Mouse (Mus musculus): ENCODE results near the gene Mroh2a. TPM values are rescaled to one million over a fixed set of nuclear protein-coding genes. Genes with fewer than 3 reads are reported as not detected.

The Mroh2a gene
- polyA plus RNA-seq, 1 experiment from 2014 or later = 0.29 TPM

DNA sequence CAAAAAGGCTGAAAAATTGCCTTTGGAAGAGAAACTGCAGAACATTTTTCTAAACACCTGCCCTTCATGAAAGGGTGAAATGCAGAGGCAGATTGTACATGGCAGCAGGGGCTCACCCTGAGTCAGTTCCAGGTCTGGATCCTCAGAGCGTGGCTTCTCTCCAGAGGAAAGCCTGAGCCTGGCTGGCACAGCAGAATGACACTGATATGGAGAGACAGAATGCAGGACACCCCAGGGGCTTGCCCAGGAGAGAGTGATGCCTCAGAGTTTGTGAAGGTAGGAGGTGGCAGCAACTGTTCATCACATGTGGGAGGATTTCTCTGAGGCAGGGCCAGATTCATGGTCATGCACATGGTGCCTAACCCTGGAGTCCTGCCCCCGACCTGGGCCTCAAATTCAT, 26.8 kb upstream of the Mroh2a start:
- H3K27ac ChIP-seq (ENCODE audit: low read depth, low read length) = no peak overlapping the region
- TF ChIP-seq CTCF (IDR thresholded peaks at IDR 0.05; ENCODE audit: low read depth) = no peak
- H3K4me3 ChIP-seq (ENCODE audit: low read depth, low read length) = no peak overlapping the region
- no peak overlapping the region for H3K9ac ChIP-seq (ENCODE audit: low read depth, low read length)
- ATAC-seq = no peak
- no peaks in the 10 kb centered on the region for H3K36me3 ChIP-seq (ENCODE audit: control insufficient read depth, insufficient read depth)
- no peaks in the 10 kb centered on the region for H3K9me3 ChIP-seq (ENCODE audit: control insufficient read depth)
- H3K27me3 ChIP-seq (replicated peaks; ENCODE audit: control insufficient read depth, insufficient read depth, low read length) = no peaks in the 10 kb centered on the region
- no peak overlapping the region for H3K4me2 ChIP-seq (replicated peaks; ENCODE audit: low read depth)
- 62% methylated on average over 2 of the region's 2 CpGs for WGBS
- H3K4me1 ChIP-seq (replicated peaks; ENCODE audit: control insufficient read depth, insufficient read depth, low read length) = no peaks in the 10 kb centered on the region

DNA sequence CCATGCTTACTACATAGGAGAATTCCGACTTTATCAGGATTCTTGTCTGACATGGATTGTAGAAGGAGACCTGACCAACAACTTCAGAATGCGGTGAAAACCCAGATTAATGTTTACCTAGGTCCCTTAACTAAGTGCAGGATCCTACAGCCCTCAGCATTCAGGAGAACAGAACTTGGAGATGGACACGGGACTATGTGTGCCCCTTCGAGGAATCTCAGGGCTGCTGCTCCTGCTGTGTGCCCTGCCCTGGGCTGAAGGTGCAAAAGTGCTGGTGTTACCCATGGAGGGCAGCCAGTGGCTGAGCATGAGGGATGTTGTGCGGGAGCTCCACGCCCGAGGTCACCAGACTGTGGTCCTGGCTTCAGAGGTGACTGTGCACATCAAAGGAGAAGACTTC, 26.3 kb upstream of the Mroh2a start, which contains the start of gene Ugt1a2:
Gene Ugt1a2 (plus strand): TSS at position 146 of the 400 bp plus-strand sequence.
- no peaks in the 10 kb centered on the region for H3K9me3 ChIP-seq (ENCODE audit: control insufficient read depth)
- WGBS = 53% methylated on average over 7 of the region's 7 CpGs
- H3K4me1 ChIP-seq (replicated peaks; ENCODE audit: control insufficient read depth, insufficient read depth, low read length) = no peaks in the 10 kb centered on the region
- H3K36me3 ChIP-seq (ENCODE audit: control insufficient read depth, insufficient read depth) = no peaks in the 10 kb centered on the region
- H3K9ac ChIP-seq (ENCODE audit: low read depth, low read length) = no peak within 1 kb of the TSS
- ATAC-seq = no peak
- no peak for TF ChIP-seq CTCF (IDR thresholded peaks at IDR 0.05; ENCODE audit: low read depth)
- H3K27ac ChIP-seq (ENCODE audit: low read depth, low read length) = no peak within 1 kb of the TSS
- H3K4me2 ChIP-seq (replicated peaks; ENCODE audit: low read depth) = no peak within 1 kb of the TSS
- H3K4me3 ChIP-seq (ENCODE audit: low read depth, low read length) = no peak within 1 kb of the TSS
- H3K27me3 ChIP-seq (replicated peaks; ENCODE audit: control insufficient read depth, insufficient read depth, low read length) = no peaks in the 10 kb centered on the region

DNA sequence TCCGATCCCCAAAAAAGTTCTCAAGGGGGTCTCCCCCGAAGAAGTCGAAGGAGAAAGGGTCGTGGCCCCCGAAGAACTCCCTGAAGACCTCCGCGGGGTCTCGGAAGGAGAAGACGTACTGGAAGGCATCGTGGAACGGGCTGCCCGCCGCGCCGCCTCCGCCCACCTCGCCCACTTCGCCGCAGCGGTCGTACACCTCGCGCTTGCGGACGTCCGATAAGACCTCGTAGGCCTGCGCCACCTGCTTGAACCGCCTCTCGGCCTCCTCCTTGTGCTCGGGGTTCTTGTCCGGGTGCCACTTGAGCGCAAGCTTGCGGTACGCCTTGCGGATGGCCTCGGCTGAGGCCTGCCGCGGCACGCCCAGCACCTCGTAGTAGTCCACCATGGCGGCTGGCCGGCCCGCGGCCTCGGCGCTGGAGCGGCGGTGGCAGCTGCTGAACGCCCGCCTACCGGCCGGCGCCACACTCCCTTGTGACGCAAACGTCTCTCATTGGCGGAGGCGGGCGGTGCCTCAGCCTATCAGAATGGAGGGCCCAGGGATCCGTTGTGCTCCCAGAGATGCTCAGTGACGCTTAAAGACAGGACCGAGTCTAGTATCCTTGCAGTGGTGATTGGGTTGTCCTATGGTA, 21.4 kb upstream of the Mroh2a start, which contains the start of gene Dnajb3:
Gene Dnajb3 (minus strand): TSS at position 489 of the 629 bp plus-strand sequence.
- Histone ChIP-seq H3K4me1 (replicated peaks; ENCODE audit: control insufficient read depth, insufficient read depth, low read length) (peaks cover 4% of the 10 kb centered on the region; the same call in 1 of the 2 replicates), H3K4me2 (replicated peaks; ENCODE audit: low read depth) (peak within 1 kb of the TSS; percentile 70), H3K36me3 (ENCODE audit: control insufficient read depth, insufficient read depth) (no peaks in the 10 kb centered on the region), H3K9me3 (ENCODE audit: control insufficient read depth) (no peaks in the 10 kb centered on the region), H3K4me3 (ENCODE audit: low read depth, low read length) (peak within 1 kb of the TSS; percentile 35), H3K27me3 (replicated peaks; ENCODE audit: control insufficient read depth, insufficient read depth, low read length) (no peaks in the 10 kb centered on the region), H3K9ac (ENCODE audit: low read depth, low read length) (peak within 1 kb of the TSS; percentile 58), H3K27ac (ENCODE audit: low read depth, low read length) (peak within 1 kb of the TSS; percentile 69)
- ATAC-seq = peak; percentile 71
- peak; percentile 29; the same call in 1 of the 2 replicates for TF ChIP-seq CTCF (IDR thresholded peaks at IDR 0.05; ENCODE audit: low read depth)
- WGBS = 9% methylated on average over 62 of the region's 62 CpGs

DNA sequence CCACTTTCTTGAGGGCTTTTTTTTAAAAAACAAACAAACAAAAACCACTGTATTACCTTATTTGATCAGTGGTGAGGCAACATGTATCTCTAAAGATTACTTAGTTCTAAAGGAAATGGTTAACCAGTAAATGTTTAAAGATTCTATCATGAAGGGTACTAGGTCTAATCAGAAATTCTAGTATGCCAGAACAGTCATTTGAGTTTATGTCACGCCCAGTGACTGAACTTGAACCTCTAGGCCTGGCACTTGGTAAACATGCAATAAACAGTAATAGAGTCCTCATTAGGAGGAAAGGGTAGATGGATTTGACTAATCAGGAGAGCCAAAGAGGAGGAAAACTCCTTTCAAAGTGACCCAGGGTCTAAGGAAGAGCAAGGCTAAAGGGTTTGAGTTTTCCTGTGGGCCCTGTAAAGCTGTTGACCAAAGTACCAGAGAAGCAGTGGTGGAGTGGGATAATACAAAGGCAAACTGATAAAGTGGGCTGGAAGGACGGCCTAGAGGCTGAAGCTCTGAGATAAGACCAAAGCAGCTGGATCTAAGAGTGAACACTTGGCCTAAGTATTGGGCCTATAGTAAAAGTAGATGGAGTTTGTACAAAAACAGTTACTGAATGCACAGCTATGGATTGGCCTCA, 19.8 kb upstream of the Mroh2a start:
- Histone ChIP-seq H3K36me3 (ENCODE audit: control insufficient read depth, insufficient read depth) (no peaks in the 10 kb centered on the region), H3K9ac (ENCODE audit: low read depth, low read length) (no peak overlapping the region), H3K27me3 (replicated peaks; ENCODE audit: control insufficient read depth, insufficient read depth, low read length) (no peaks in the 10 kb centered on the region), H3K4me3 (ENCODE audit: low read depth, low read length) (no peak overlapping the region), H3K9me3 (ENCODE audit: control insufficient read depth) (0 out of 2 replicates have a peak, but pooled peaks cover 6% of the 10 kb centered on the region), H3K4me1 (replicated peaks; ENCODE audit: control insufficient read depth, insufficient read depth, low read length) (peaks cover 4% of the 10 kb centered on the region; the same call in 1 of the 2 replicates), H3K4me2 (replicated peaks; ENCODE audit: low read depth) (no peak overlapping the region), H3K27ac (ENCODE audit: low read depth, low read length) (peak overlapping the region; percentile 62)
- no peak for TF ChIP-seq CTCF (IDR thresholded peaks at IDR 0.05; ENCODE audit: low read depth)
- WGBS = 53% methylated on average over 2 of the region's 2 CpGs
- ATAC-seq = peak; percentile 39

DNA sequence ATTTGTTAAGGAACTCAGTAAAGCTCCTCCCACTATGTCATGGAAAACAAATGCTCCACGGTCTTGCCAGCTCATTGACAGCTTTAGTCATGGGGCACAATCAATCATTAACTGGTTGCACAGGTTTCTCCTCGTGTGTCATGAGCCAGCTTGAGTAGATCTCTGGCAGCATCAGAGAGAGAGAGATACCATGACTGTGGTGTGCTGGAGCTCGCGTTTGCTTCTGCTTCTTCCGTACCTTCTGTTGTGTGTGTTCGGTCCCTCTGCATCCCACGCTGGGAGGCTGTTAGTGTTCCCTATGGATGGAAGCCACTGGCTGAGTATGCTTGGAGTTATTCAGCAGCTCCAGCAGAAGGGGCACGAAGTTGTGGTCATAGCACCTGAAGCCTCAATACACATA, 15.0 kb upstream of the Mroh2a start, which contains the start of gene Ugt1a1:
Gene Ugt1a1 (plus strand): TSS at position 148 of the 400 bp plus-strand sequence.
- TF ChIP-seq CTCF (IDR thresholded peaks at IDR 0.05; ENCODE audit: low read depth) = no peak
- Histone ChIP-seq H3K27ac (ENCODE audit: low read depth, low read length) (peak within 1 kb of the TSS; percentile 3; the same call in 1 of the 2 replicates), H3K4me3 (ENCODE audit: low read depth, low read length) (no peak within 1 kb of the TSS), H3K4me1 (replicated peaks; ENCODE audit: control insufficient read depth, insufficient read depth, low read length) (peaks cover 4% of the 10 kb centered on the region; the same call in 1 of the 2 replicates), H3K27me3 (replicated peaks; ENCODE audit: control insufficient read depth, insufficient read depth, low read length) (no peaks in the 10 kb centered on the region), H3K36me3 (ENCODE audit: control insufficient read depth, insufficient read depth) (no peaks in the 10 kb centered on the region), H3K9ac (ENCODE audit: low read depth, low read length) (no peak within 1 kb of the TSS), H3K9me3 (ENCODE audit: control insufficient read depth) (peaks cover 43% of the 10 kb centered on the region), H3K4me2 (replicated peaks; ENCODE audit: low read depth) (peak within 1 kb of the TSS; percentile 0)
- ATAC-seq = peak; percentile 63
- 60% methylated on average over 8 of the region's 8 CpGs for WGBS

DNA sequence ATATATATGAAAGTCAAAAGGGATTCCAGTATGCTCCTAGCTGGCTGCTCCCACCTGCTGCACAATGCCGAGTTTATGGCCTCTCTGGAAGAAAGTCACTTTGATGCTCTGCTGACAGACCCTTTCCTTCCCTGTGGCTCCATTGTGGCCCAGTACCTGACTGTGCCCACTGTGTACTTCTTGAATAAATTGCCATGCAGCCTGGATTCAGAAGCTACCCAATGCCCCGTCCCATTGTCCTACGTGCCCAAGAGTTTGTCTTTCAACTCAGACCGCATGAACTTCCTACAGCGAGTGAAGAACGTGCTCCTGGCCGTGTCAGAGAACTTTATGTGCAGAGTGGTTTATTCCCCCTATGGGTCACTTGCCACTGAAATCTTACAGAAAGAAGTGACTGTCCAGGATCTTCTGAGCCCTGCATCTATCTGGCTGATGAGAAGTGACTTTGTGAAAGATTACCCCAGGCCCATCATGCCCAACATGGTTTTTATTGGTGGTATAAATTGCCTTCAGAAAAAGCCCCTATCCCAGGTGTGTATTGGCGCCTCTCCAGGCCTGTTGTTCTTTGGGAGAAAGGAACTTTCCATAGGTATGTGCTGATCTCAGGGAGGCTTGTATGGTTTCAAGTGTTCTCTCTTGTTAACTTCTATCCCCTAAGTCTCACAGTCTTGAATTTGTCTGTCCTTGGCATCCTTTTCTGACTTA, 14.3 kb upstream of the Mroh2a start:
- peak overlapping the region; percentile 0 for H3K4me2 ChIP-seq (replicated peaks; ENCODE audit: low read depth)
- 0 out of 2 replicates have a peak, but pooled peaks cover 2% of the 10 kb centered on the region for H3K4me1 ChIP-seq (replicated peaks; ENCODE audit: control insufficient read depth, insufficient read depth, low read length)
- 57% methylated on average over 8 of the region's 8 CpGs for WGBS
- peak; percentile 1; the same call in 1 of the 2 replicates for ATAC-seq
- H3K36me3 ChIP-seq (ENCODE audit: control insufficient read depth, insufficient read depth) = no peaks in the 10 kb centered on the region
- no peak overlapping the region for H3K9ac ChIP-seq (ENCODE audit: low read depth, low read length)
- no peak for TF ChIP-seq CTCF (IDR thresholded peaks at IDR 0.05; ENCODE audit: low read depth)
- H3K4me3 ChIP-seq (ENCODE audit: low read depth, low read length) = no peak overlapping the region
- H3K9me3 ChIP-seq (ENCODE audit: control insufficient read depth) = peaks cover 49% of the 10 kb centered on the region
- no peak overlapping the region for H3K27ac ChIP-seq (ENCODE audit: low read depth, low read length)
- H3K27me3 ChIP-seq (replicated peaks; ENCODE audit: control insufficient read depth, insufficient read depth, low read length) = no peaks in the 10 kb centered on the region

Measured in intestine, postnatal 0 days (tissue).